Mouse (Mus musculus) limb, embryonic 14.5 days (tissue): ENCODE results near the gene Gramd4. TPM values are rescaled to one million over a fixed set of nuclear protein-coding genes. Genes with fewer than 3 reads are reported as not detected.

Experiments
- ATAC-seq: fragments of 200-750 bp; cut with Nextera tagmentation; 2 replicates; pipeline ENCODE4 v1.8.0; 2017; ENCODE audit warnings: low read depth, moderate number of reproducible peaks, moderate TSS enrichment; ENCODE audit not compliant: low FRiP score
- DNase-seq: peaks from one replicate; pipeline ENCODE4 v3.0.0-alpha.2; 2015; ENCODE audit warnings: low spot score
- H3K27ac ChIP-seq: fragments of 300-500 bp; sonication (generic); replicated peaks from 2 replicates; pipeline ENCODE4 v1.5.1; 2014; ENCODE audit warnings: low read depth, mild to moderate bottlenecking, low read length, moderate library complexity, mixed read lengths
- H3K27me3 ChIP-seq: fragments of 300-500 bp; sonication (generic); 2 replicates; pipeline ENCODE4 v1.6.1; 2014; ENCODE audit warnings: low read length, mixed read lengths; ENCODE audit not compliant: control insufficient read depth, insufficient read depth
- H3K36me3 ChIP-seq: fragments of 300-500 bp; sonication (generic); 2 replicates; pipeline ENCODE4 v1.6.1; 2014; ENCODE audit warnings: mild to moderate bottlenecking, low read length, moderate library complexity, mixed read lengths; ENCODE audit not compliant: control insufficient read depth, insufficient read depth
- H3K4me1 ChIP-seq: fragments of 300-500 bp; sonication (generic); 2 replicates; pipeline ENCODE4 v1.6.1; 2014; ENCODE audit warnings: antibody characterized with exemption, low read length, mixed read lengths; ENCODE audit not compliant: control insufficient read depth, insufficient read depth
- H3K4me2 ChIP-seq: fragments of 300-500 bp; sonication (generic); replicated peaks from 2 replicates; pipeline ENCODE4 v1.6.1; 2014; ENCODE audit warnings: low read depth, mild to moderate bottlenecking, low read length, moderate library complexity; ENCODE audit not compliant: severe bottlenecking
- H3K4me3 ChIP-seq: fragments of 300-500 bp; sonication (generic); replicated peaks from 2 replicates; pipeline ENCODE4 v1.5.1; 2014; ENCODE audit warnings: low read length
- H3K9ac ChIP-seq: fragments of 300-500 bp; sonication (generic); 2 replicates; pipeline ENCODE4 v1.6.1; 2014; ENCODE audit warnings: mild to moderate bottlenecking, low read depth, low read length, moderate library complexity; ENCODE audit not compliant: severe bottlenecking
- H3K9me3 ChIP-seq: fragments of 300-500 bp; sonication (generic); 2 replicates; pipeline ENCODE4 v1.6.1; 2016; ENCODE audit warnings: low read length; ENCODE audit not compliant: control insufficient read depth
- POLR2A ChIP-seq: fragments of 200-500 bp; IDR thresholded peaks from 2 replicates; pipeline ENCODE4 v1.8.0; 2012; ENCODE audit warnings: inconsistent platforms, mild to moderate bottlenecking, moderate library complexity, borderline replicate concordance; ENCODE audit not compliant: insufficient read depth, insufficient read length; ENCODE audit errors: extremely low read depth
- WGBS: fragments of 180-500 bp; shearing (Covaris S2); extraction: QIAGEN DNeasy Blood & Tissue Kit; methylation state at CpG from one replicate; pipeline ENCODE4 v1.1.7; 2014; 5-methylcytosine and 5-hydroxymethylcytosine counted together
- polyA plus RNA-seq, 2 experiments: library from polyadenylated mRNA; depleted of rRNA in 1 of 2; stranded (reverse) in 1 of 2; unstranded in 1 of 2; fragments of >200 nt; fragmentation: Nextera tagmentation in 1 of 2; extraction: Ambion mirVana in 1 of 2; gene quantifications; 2 replicates each; pipeline versions ENCODE4 v1.2.1 to v1.2.3; 2012 to 2014

Gramd4 gene
- polyA plus RNA-seq, 2 experiments, result 12.3 to 23.5 TPM

DNA sequence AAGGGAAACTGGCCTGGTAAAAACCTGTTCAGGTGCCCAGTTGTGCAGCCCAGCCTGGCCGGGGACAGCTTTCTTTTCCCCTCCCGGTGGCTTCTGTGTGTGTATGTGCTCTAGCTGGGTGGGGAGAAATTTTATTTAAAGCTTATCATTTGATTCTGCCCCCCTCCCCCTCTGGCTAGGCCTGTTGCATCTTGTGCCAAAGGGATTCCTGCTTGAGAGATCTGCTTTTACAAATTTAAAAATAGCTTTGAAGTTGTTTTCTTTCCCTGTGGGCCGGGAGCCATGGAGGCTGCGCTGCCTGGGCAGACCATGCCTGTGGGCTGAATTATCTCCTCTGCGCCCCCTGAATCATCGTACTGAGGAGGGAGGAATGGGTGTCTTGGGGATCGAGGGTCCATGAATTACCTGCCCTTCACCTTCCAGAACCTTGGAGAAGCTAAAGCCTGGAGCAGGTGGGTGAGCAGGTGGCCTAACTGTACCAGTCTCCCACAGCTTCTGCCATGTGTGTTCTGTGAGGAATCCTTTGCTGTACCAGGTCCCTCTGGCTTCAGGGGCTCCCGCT lies 52.2 kb downstream of the Gramd4 start:
- DNase-seq, result no peak
- Histone ChIP-seq H3K4me3 (no peak overlapping the region), H3K27me3 (no peaks in the 10 kb centered on the region), H3K9ac (no peak overlapping the region), H3K4me2 (no peak overlapping the region), H3K36me3 (no peaks in the 10 kb centered on the region), H3K27ac (no peak overlapping the region), H3K9me3 (no peaks in the 10 kb centered on the region), H3K4me1 (peaks cover 15% of the 10 kb centered on the region)
- no peak for ATAC-seq
- 70% methylated on average over 8 of the region's 8 CpGs for WGBS
- TF ChIP-seq POLR2A, result no peak

DNA sequence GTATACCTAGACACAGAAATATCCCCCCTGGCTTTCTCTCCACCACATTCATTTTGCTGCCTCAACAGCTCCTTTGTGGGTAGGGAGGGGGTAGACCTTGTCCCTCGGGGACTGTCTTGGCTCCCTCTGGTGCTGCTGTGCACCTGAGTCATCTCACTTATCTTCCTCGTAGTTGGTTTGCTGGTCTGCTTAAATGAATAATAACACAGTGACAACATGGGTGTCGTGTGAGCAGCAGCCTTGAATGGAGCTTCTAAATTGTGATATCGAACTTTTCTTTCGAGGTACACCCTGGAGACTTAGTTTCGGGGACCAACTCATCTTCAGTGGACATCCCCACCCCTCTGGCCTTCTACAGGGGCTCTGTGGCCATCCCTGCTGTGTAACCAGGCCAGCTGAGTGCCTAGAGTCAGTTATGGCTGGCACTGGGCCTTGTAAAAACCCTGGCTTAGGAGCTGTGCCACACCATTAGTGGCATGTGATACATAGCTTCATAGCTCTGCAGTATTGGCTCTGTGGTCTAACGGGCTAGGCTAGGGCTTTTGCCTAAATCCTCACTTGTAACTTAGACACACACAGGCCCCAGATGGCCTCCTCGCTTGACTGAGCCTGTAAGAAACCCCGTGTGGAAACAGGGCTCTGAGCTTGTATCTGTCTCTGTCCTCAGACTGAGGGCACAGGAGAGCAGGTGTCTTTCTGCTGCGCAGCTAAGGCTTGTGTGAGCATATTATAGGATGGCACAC lies 53.0 kb downstream of the Gramd4 start:
- H3K27ac ChIP-seq, result no peak overlapping the region
- H3K36me3 ChIP-seq, result no peaks in the 10 kb centered on the region
- H3K4me1 ChIP-seq, result peaks cover 15% of the 10 kb centered on the region
- no peaks in the 10 kb centered on the region for H3K9me3 ChIP-seq
- DNase-seq, result no peak
- no peak overlapping the region for H3K4me3 ChIP-seq
- ATAC-seq, result no peak
- no peak overlapping the region for H3K9ac ChIP-seq
- H3K4me2 ChIP-seq, result no peak overlapping the region
- no peaks in the 10 kb centered on the region for H3K27me3 ChIP-seq
- WGBS, result 80% methylated on average over 10 of the region's 10 CpGs
- TF ChIP-seq POLR2A, result no peak

DNA sequence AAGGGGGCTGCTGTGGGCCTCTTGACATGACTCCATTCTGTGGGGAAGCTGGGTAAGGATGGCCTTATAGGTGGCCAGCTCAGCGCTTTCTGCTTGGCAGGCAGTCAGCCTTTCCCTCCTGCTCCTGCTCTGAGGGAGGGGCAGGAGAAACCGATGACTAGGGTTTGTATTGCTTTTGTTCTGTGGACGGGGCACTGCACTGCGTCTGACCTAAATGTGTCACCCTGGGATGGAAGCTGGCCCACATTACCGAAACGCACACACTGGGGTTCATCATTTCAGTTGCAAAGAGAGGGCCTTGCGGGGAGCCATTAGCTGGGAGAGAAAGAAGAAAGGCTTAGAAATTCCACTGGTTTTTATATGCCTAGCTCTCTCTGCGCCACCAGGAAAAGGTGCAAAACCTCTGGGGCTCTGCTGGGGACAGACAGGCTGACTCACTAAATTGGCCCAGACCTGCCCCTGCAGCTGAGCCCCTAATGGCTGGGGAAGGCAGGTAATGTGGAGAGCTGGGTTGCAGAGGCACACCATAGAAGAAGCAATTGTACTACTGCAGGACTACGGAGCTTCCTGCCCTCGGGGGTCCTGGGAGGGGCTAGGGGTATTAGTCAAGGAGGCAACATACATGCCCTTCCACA lies 55.3 kb downstream of the Gramd4 start:
- peak overlapping the region; percentile 8; the same call in 1 of the 2 replicates for H3K27ac ChIP-seq
- H3K9me3 ChIP-seq, result no peaks in the 10 kb centered on the region
- DNase-seq, result no peak

DNA sequence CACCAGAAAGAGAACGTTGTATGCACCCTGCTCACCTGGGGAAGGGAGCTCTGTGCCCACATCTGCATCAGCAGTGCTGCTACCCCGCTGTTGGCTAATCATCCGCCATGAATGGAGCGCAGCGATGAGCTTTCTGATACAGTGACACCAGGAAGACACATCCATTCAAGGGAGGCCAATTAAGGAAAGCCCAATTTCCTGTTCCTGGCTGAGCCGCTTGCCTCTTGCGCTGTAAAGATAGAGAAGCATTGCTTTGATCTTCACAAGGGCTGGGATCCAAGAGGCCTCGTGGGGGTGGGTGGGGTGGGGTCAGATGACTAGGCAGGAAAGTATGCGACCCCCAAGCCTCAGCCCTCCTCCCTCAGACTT lies 55.8 kb downstream of the Gramd4 start:
- H3K9ac ChIP-seq, result no peak overlapping the region
- ATAC-seq, result no peak
- H3K4me3 ChIP-seq, result no peak overlapping the region
- no peak overlapping the region; the same call in 1 of the 2 replicates for H3K4me2 ChIP-seq
- TF ChIP-seq POLR2A, result no peak
- peaks cover 15% of the 10 kb centered on the region for H3K4me1 ChIP-seq
- DNase-seq, result peak; percentile 27
- no peak overlapping the region for H3K27ac ChIP-seq
- H3K27me3 ChIP-seq, result no peaks in the 10 kb centered on the region
- no peaks in the 10 kb centered on the region for H3K36me3 ChIP-seq
- WGBS, result 8% methylated on average over 9 of the region's 9 CpGs
- H3K9me3 ChIP-seq, result no peaks in the 10 kb centered on the region

More for the DNA sequence above, 55.3 kb downstream of the Gramd4 start:
- Histone ChIP-seq H3K36me3 (no peaks in the 10 kb centered on the region), H3K27me3 (no peaks in the 10 kb centered on the region), H3K4me1 (peaks cover 15% of the 10 kb centered on the region), H3K4me3 (no peak overlapping the region), H3K4me2 (no peak overlapping the region; the same call in 1 of the 2 replicates), H3K9ac (no peak overlapping the region)
- no peak for TF ChIP-seq POLR2A
- no peak for ATAC-seq
- 8% methylated on average over 10 of the region's 10 CpGs for WGBS

DNA sequence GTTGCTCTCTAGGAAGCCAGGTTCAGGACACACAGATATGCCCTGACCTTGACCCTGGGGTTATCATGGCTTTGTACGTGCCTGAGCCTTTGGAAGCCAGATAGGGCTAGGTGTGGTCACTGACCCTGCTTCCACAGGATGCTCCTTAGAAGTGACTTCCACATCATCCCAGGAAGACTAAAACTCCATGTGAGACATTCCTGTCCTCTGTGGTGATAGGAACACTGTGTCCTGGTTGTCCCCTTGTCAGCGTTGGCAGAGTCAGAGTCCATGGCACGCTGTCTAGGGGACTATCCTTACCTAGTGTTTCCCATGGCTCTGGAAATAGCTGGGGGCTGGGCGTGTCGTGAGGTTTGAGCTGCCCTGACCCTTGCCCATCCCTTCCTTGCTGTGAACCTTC lies 58.9 kb downstream of the Gramd4 start:
- 60% methylated on average over 5 of the region's 5 CpGs for WGBS
- Histone ChIP-seq H3K9me3 (no peaks in the 10 kb centered on the region), H3K27ac (no peak overlapping the region), H3K27me3 (no peaks in the 10 kb centered on the region), H3K4me1 (peaks cover 15% of the 10 kb centered on the region), H3K36me3 (peaks cover 10% of the 10 kb centered on the region), H3K4me3 (no peak overlapping the region), H3K9ac (no peak overlapping the region), H3K4me2 (no peak overlapping the region)
- ATAC-seq (no peak), DNase-seq (no peak)
- no peak for TF ChIP-seq POLR2A
